Mouse (Mus musculus) gastrocnemius, adult 18-20 months (tissue): ENCODE measurements around the gene Chst1. TPM values are rescaled to one million over a fixed set of nuclear protein-coding genes. Genes with fewer than 3 reads are reported as not detected.
A peak's percentile ranks its signal among the peaks of the same experiment; 100 is the strongest.

Experiments used
- DNase-seq: peaks from one replicate; pipeline ENCODE4 v3.0.0; 2021; ENCODE audit warnings: low spot score
- long read RNA-seq, 2 experiments: library from polyadenylated mRNA; stranded (forward); transcript quantifications; one replicate each; pipeline ENCODE4 v2.0.0; 2021
- total RNA-seq, 2 experiments: library from RNA; stranded (reverse); gene quantifications; 2 replicates each; pipeline ENCODE4 v1.2.3; 2021

Gene Chst1
- 1 to 10 TPM in 1 of 2 experiments, under 1 TPM in 1; 0.80 to 1.9 TPM for total RNA-seq
- long read RNA-seq, experiment 1, partial matches to known transcripts, result 0 of 1 reads
- long read RNA-seq, experiment 1, other reads (novel, unspliced or antisense), result 0 of 1 reads
- long read RNA-seq, experiment 2, partial matches to known transcripts, result 0 of 1 reads
- long read RNA-seq, experiment 2, other reads (novel, unspliced or antisense), result 0 of 1 reads

DNA sequence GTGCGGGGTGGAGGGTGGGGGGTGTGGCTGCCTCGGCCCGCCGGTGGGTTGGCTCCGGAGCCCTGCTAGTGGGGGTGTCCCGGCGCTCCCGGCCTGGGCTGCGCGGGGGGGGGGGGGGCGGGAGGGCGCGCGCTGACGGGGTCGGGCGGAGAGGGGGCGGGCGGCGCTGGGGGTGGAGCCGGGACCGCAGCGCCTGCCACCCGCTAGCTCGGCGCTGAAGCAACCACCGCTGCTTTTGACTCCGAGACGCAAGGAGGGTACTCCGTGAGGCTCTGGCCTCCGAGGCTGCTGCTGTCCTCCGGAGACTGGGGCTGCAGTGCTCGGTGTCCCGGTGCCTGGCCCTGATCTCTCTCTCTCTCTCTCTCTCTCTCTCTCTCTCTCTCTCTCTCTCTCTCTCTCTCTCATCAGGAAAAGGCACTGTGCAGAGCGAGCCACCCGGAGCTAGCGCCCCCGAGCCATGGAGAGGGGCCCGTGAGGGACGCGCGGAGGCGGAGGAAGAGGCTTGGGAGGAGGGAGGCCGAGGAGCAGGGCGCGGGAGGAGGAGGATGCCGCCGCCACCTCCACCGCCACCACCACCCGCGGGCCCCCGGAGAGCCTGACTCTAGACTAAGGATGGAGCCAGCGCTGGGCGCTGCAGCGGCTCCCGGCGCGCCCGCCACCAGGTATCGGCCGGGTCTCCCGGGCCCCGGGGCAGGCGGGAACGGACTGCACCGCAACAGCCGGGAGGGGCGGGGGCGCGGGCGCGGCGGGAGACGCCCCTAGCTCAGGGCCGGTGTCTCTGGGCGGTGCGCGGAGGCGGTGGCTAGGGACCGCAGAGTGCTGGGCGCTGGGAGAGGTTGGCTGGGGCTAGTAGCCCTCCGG, at the start of gene Chst1:
TSS of gene Chst1 (plus strand) at position 221 of the 861 bp plus-strand sequence.
- DNase-seq, result peak; percentile 12

DNA sequence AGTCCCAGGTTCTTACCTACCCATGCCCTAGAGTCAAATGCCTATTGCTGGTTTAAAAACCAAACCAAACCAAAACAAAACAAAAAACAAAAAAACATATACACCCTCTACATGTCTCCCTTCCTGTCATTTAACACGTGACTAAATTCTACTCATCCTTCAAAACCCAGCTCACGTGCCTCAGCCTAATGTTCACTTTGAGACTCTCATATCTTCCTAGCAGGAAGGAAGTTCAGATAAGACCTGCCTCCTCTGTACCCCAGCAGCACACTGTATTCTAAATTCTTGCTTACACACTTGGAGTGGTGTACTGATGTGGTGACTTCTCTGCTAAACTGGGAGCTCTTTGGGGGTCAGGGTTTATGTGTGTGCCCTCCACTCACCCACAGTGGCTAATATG, 49.5 kb upstream of the Chst1 start:
- DNase-seq, result no peak

- DNase-seq, result no peak
Measured at GRCm38 (mm10) chr2:92554536-92554935, 45.0 kb upstream of the Chst1 start.

DNA sequence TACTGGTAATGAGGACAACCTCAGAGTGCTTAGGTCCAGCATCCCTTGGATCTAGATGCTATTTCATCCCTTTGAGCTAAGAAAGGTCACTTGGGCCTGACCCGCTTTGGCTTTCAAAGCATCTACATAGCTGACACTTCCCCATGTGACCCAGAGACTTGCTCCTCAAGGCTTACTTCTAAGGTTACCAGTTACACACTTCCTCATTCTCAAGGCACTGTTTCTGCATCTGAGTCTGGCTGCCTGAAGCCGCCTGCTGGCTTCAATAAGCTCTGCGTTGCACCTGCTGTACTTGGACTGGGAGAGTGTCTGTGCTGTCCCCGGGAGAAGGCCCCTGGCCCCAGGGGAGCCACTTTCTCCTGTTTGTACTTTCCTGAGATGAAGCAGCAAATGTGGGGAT, 36.6 kb upstream of the Chst1 start:
- DNase-seq, result peak; percentile 3

DNA sequence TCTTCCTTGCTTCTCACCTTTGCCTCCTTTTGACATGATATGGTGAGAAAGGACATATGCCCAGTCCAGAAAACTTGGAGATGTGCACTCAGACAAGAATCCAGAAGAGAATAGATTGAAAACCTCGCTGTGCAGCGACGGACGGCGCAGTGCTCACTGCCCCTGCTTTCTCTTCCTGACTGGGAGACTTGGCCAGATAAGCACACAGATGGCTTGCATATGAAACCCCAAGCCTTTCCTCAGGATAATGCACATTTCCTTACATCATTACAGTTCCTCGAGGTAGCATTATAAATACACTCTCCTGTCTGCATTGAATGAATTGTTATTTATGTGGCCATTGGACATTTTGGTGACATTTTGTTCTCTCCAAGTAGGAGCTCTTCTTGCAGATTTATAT, 28.9 kb upstream of the Chst1 start:
- DNase-seq, result no peak

GRCm38 (mm10) chr2:92577824-92578223, 21.7 kb upstream of the Chst1 start:
- no peak for DNase-seq

GRCm38 (mm10) chr2:92581302-92581701, 18.2 kb upstream of the Chst1 start:
- DNase-seq, result no peak

GRCm38 (mm10) chr2:92582596-92582995, 16.9 kb upstream of the Chst1 start:
- DNase-seq, result no peak

DNA sequence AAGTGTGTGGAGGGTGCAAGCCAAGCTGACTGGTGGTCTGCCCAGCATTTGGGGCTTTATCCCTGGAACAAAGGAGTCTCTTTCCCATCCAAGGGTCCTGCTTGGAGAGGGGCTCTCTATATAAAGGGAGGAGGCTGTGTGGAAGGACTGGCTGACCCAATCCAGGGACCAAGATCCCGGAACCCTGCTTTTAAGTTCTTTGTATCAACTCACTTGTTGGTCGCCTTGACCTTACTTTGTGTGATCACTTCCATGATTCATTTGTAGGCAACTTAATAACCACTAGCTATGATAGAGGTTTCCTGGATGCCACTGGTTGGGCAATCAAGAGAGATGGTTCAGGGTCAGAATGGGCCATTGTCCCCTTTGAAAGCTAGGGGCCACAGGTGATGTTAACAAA, 11.7 kb upstream of the Chst1 start:
- no peak for DNase-seq

DNA sequence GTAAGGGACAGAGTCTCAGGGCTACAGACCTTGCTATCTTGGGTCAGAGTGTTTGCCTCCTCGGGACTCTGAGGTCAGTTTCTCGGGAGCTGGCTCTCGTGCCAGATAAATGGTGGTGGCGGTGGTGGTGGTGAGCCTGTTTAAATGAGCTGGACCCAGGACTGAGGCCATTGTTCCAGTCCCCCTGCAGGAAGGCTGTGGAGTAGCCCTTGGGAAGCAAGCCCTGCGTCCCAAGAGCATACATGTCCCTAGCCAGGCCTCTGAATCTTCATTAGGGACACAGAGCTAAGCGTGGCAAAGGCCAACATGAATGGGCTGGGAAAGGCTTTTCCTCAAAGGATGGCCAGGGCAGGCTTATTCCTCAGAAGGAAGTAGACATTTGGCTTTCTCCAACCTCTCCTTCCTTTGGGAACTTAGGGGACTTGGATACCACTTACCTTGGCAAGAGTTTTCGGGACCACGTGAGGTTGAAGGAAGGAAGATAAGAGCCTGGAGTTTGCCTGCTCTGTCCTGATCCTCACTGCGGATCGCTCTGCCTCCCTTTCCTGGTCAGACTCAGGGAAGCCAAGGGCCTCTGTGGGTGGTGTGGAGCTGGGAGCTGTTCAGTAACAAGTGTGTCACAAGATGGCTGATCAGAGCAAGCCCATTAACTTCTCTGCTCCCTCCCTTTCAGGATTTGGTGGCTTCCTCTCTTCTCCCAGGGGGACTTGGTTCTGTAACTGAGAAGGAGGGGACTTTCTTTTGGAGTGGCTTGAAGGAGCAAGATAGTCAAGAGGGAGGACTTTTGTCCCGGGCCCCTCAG, 4.4 kb upstream of the Chst1 start:
- DNase-seq, result no peak

DNA sequence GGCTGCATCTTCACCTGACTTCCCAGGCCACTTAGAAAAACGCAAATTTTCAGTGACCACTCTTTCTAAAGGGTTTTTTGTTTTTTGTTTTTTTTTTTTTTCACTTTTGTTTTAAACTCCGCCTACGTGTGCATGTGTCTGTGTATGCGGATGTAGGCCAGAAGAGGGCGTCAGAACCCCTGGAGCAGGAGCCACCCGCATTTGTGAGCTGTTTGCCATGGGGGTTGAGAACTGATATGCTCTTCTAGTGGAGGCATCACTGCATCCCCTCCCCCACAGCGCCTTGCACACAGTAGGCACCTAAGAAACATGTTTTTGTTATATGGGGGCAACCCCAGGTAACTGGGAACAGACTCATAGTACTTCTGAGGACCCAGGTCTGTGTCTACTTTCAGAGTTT, 2.2 kb upstream of the Chst1 start:
- DNase-seq, result no peak

DNA sequence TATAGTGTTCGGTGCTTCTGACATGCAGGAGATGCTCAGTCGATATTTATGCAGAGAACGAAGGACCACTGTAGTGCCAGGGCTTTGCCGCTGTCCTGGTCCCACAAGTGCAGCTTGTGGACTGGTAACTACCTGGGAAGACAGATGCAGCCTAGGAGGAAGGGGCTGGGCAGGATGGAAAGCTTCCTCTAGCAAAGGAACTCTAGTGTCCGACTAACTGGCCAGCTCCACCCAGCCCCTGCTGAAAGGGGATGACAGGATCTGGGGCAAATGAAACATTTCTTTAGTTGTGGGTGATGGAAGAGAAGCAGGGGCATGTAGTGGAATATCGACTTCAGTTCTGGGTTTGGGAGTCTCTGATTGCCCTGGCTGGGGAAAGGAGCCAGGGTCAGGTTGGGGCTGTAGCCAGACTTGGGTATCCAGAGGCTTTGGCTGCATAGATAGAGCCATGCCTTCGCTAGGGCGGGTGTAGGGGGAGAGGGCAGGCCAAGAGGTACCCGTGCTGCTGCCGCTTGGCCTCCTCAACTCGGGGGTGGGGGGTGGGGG, 493 bp upstream of the Chst1 start:
- DNase-seq, result no peak

DNA sequence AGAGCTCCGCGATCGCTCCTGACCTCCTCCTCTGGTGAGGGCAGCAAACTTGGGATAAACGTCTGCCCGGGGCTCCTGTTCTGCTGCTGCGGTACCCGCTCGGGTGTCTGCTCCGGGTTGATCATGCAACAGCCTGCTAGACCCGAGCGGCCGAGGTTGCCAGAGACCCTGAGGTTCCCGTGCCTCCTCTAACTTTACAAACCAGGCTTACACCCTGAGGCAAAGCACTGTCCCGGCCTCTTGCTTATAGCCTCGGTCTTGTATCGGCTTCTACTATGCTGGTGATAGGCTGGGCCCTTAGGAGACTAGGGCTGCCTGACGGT, 802 bp downstream of the Chst1 start:
- no peak for DNase-seq

DNA sequence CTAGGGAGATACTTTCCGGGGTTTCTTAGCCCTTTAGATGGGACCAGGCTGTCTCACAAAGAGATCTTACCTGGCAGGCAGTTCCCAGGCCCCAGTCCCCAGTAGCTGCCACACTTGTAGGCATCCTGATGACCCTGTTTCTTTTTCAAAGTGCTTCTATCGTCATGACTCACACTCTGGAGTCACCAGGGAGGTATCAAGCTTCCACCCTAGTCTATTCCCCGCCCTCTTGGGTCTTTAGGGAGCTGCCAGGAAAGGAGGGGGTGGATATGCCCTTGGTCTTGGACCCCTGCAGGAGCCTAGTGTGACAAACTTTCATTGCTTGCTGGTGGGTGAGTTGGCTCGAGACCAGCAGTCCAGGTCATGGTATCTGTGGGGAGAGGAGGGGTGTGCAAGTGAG, 1.7 kb downstream of the Chst1 start:
- DNase-seq, result no peak

- no peak for DNase-seq
Measured at GRCm38 (mm10) chr2:92602073-92602472, 2.6 kb downstream of the Chst1 start.

GRCm38 (mm10) chr2:92603591-92603990, 4.1 kb downstream of the Chst1 start:
- no peak for DNase-seq

- DNase-seq, result no peak
Measured at GRCm38 (mm10) chr2:92604565-92604964, 5.1 kb downstream of the Chst1 start.

DNA sequence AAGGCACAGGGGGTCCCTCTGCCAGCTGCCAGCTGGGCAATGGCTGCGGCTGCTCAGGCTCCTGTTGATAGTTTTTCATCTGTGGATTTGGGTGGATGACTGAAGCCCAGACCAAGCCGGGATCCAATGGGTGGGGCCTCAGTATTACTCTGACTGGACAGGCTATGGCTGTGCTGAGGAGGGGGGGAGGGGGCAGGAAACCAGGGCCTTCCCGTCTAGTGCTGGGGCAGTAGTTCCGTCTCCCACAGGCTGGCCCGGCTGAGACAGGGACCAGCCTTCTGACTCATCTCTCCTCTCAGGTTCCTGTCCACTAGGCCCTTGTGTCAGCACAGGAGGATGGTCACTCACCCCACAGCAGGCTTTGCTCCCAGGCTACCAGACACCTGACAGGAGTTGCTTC, 6.5 kb downstream of the Chst1 start:
- no peak for DNase-seq

- DNase-seq, result no peak
Measured at GRCm38 (mm10) chr2:92607153-92607552, 7.6 kb downstream of the Chst1 start.

- DNase-seq, result no peak
Measured at GRCm38 (mm10) chr2:92607592-92607991, 8.1 kb downstream of the Chst1 start.

DNA sequence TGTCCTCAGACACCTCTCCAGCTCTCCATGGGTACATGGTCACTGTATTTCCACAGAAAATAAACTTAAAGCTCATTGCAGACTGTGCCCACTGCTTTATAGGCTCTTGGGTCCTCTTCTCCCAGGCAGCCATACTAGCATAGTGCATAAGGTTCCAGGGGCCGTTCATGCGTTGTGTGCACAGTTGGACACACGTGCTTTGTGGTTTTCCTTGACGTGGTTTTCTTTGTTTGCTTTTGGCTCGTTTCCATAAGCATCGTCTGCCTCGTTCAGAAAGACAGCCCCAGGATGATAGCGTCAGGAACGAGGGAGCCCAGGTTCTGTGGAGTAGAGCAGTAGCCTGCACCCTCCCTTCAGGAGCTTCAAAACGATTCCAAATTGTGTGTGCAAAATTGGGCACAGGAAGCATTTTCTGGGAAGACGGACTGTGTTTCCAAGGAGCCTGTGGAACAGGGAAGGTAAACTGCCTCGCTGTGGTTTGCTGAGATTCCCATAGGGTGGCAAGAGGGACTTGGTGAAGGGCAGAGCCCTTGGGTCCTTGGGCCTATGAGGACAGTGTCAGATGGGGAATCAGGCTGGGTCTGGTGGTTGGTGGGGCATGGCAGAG, 8.6 kb downstream of the Chst1 start:
- no peak for DNase-seq
